Mouse (Mus musculus) hindbrain, embryonic 11.5 days (tissue): ENCODE data around the gene Naa20. TPM values are rescaled to one million over a fixed set of nuclear protein-coding genes. Genes with fewer than 3 reads are reported as not detected.

Source experiments
- ATAC-seq: fragments of 200-750 bp; cut with Nextera tagmentation; 2 replicates; pipeline ENCODE4 v1.8.0; 2017; ENCODE audit warnings: mild to moderate bottlenecking, moderate TSS enrichment, moderate library complexity; ENCODE audit not compliant: low FRiP score
- DNase-seq: peaks from one replicate; pipeline ENCODE4 v3.0.0-alpha.2; 2015; ENCODE audit warnings: low spot score
- H3K27ac ChIP-seq: fragments of 300-500 bp; sonication (generic); 2 replicates; pipeline ENCODE4 v1.5.1; 2014; ENCODE audit warnings: mild to moderate bottlenecking, low read depth, low read length
- H3K27me3 ChIP-seq: fragments of 300-500 bp; sonication (generic); 2 replicates; pipeline ENCODE4 v1.6.1; 2014; ENCODE audit warnings: mild to moderate bottlenecking, low read length, moderate library complexity, mixed read lengths; ENCODE audit not compliant: control insufficient read depth, insufficient read depth
- H3K36me3 ChIP-seq: fragments of 300-500 bp; sonication (generic); 2 replicates; pipeline ENCODE4 v1.6.1; 2014; ENCODE audit warnings: mild to moderate bottlenecking, low read length, moderate library complexity, mixed read lengths; ENCODE audit not compliant: control insufficient read depth, insufficient read depth
- H3K4me1 ChIP-seq: fragments of 300-500 bp; sonication (generic); replicated peaks from 2 replicates; pipeline ENCODE4 v1.6.1; 2014; ENCODE audit warnings: low read length, mixed read lengths; ENCODE audit not compliant: control insufficient read depth, insufficient read depth
- H3K4me2 ChIP-seq: fragments of 300-500 bp; sonication (generic); replicated peaks from 2 replicates; pipeline ENCODE4 v1.6.1; 2014; ENCODE audit warnings: mild to moderate bottlenecking, low read depth, low read length
- H3K4me3 ChIP-seq: fragments of 300-500 bp; sonication (generic); 2 replicates; pipeline ENCODE4 v1.5.1; 2014; ENCODE audit warnings: low read depth, low read length
- H3K9ac ChIP-seq: fragments of 300-500 bp; sonication (generic); 2 replicates; pipeline ENCODE4 v1.6.1; 2014; ENCODE audit warnings: low read depth, low read length
- H3K9me3 ChIP-seq: fragments of 300-500 bp; sonication (generic); 2 replicates; pipeline ENCODE4 v1.6.1; 2016; ENCODE audit warnings: low read length; ENCODE audit not compliant: control insufficient read depth
- WGBS: fragments of 180-500 bp; shearing (Covaris S2); extraction: QIAGEN DNeasy Blood & Tissue Kit; methylation state at CpG from one replicate; pipeline ENCODE4 v1.1.7; 2014; 5-methylcytosine and 5-hydroxymethylcytosine counted together
- polyA plus RNA-seq: library from polyadenylated mRNA; unstranded; fragments of >200 nt; fragmentation: Nextera tagmentation; extraction: Ambion mirVana; gene quantifications from 2 replicates; pipeline ENCODE4 v1.2.1, GENCODE M21; 2014

Gene Naa20
- polyA plus RNA-seq, 1 experiment from 2014 or later: 146 TPM

GRCm38 (mm10) chr2:145881932-145882331 is 20.0 kb upstream of the Naa20 start:
- Histone ChIP-seq H3K27me3 (no peaks in the 10 kb centered on the region), H3K9ac (no peak overlapping the region), H3K4me1 (no peaks in the 10 kb centered on the region), H3K9me3 (no peaks in the 10 kb centered on the region), H3K4me3 (no peak overlapping the region), H3K4me2 (no peak overlapping the region), H3K27ac (peak overlapping the region; percentile 36; the same call in 1 of the 2 replicates), H3K36me3 (no peaks in the 10 kb centered on the region)
- ATAC-seq: no peak
- WGBS: 85% methylated on average over 5 of the region's 5 CpGs
- no peak for DNase-seq

- no peak overlapping the region for H3K27ac ChIP-seq
- no peaks in the 10 kb centered on the region for H3K27me3 ChIP-seq
- H3K9me3 ChIP-seq: no peaks in the 10 kb centered on the region
- DNase-seq (no peak), ATAC-seq (no peak)
- H3K4me3 ChIP-seq: no peak overlapping the region
- no peak overlapping the region for H3K4me2 ChIP-seq
- 19% methylated on average over 2 of the region's 2 CpGs for WGBS
- no peaks in the 10 kb centered on the region for H3K4me1 ChIP-seq
- no peaks in the 10 kb centered on the region for H3K36me3 ChIP-seq
- H3K9ac ChIP-seq: no peak overlapping the region
These were observed 19.5 kb upstream of the Naa20 start for GRCm38 (mm10) chr2:145882398-145882797.

GRCm38 (mm10) chr2:145884036-145884912 is 17.6 kb upstream of the Naa20 start:
- Histone ChIP-seq H3K4me2 (no peak overlapping the region), H3K4me1 (no peaks in the 10 kb centered on the region), H3K36me3 (no peaks in the 10 kb centered on the region), H3K27me3 (no peaks in the 10 kb centered on the region), H3K9me3 (no peaks in the 10 kb centered on the region), H3K9ac (no peak overlapping the region), H3K27ac (no peak overlapping the region), H3K4me3 (no peak overlapping the region)
- no peak for ATAC-seq
- WGBS: 38% methylated on average over 17 of the region's 17 CpGs
- DNase-seq: no peak

GRCm38 (mm10) chr2:145884913-145885785 is 16.8 kb upstream of the Naa20 start:
- 71% methylated on average over 14 of the region's 14 CpGs for WGBS
- H3K4me3 ChIP-seq: no peak overlapping the region
- no peak overlapping the region for H3K4me2 ChIP-seq
- H3K27me3 ChIP-seq: no peaks in the 10 kb centered on the region
- H3K36me3 ChIP-seq: no peaks in the 10 kb centered on the region
- DNase-seq (no peak), ATAC-seq (no peak)
- no peak overlapping the region for H3K27ac ChIP-seq
- no peaks in the 10 kb centered on the region for H3K9me3 ChIP-seq
- H3K4me1 ChIP-seq: no peaks in the 10 kb centered on the region
- no peak overlapping the region for H3K9ac ChIP-seq

- no peaks in the 10 kb centered on the region for H3K4me1 ChIP-seq
- H3K27ac ChIP-seq: no peak overlapping the region
- ATAC-seq (no peak), DNase-seq (peak; percentile 42)
- H3K4me2 ChIP-seq: no peak overlapping the region
- no peak overlapping the region for H3K4me3 ChIP-seq
- no peaks in the 10 kb centered on the region for H3K9me3 ChIP-seq
- 61% methylated on average over 14 of the region's 14 CpGs for WGBS
- no peak overlapping the region for H3K9ac ChIP-seq
- H3K27me3 ChIP-seq: no peaks in the 10 kb centered on the region
- H3K36me3 ChIP-seq: no peaks in the 10 kb centered on the region
These were observed 13.7 kb upstream of the Naa20 start for GRCm38 (mm10) chr2:145887937-145888765.

- no peaks in the 10 kb centered on the region for H3K4me1 ChIP-seq
- H3K4me2 ChIP-seq: no peak overlapping the region
- no peak for DNase-seq
- no peak overlapping the region for H3K9ac ChIP-seq
- ATAC-seq: no peak
- no peaks in the 10 kb centered on the region for H3K27me3 ChIP-seq
- H3K4me3 ChIP-seq: no peak overlapping the region
- WGBS: 68% methylated on average over 6 of the region's 6 CpGs
- H3K27ac ChIP-seq: no peak overlapping the region
- no peaks in the 10 kb centered on the region for H3K36me3 ChIP-seq
- no peaks in the 10 kb centered on the region for H3K9me3 ChIP-seq
These were observed 13.0 kb upstream of the Naa20 start for GRCm38 (mm10) chr2:145888766-145889480.

GRCm38 (mm10) chr2:145890571-145890970 is 11.3 kb upstream of the Naa20 start:
- H3K9ac ChIP-seq: no peak overlapping the region
- ATAC-seq (no peak), DNase-seq (no peak)
- no peak overlapping the region for H3K27ac ChIP-seq
- H3K4me3 ChIP-seq: no peak overlapping the region
- no peaks in the 10 kb centered on the region for H3K36me3 ChIP-seq
- no peaks in the 10 kb centered on the region for H3K27me3 ChIP-seq
- 90% methylated on average over 2 of the region's 2 CpGs for WGBS
- H3K9me3 ChIP-seq: no peaks in the 10 kb centered on the region
- no peaks in the 10 kb centered on the region for H3K4me1 ChIP-seq
- H3K4me2 ChIP-seq: no peak overlapping the region

- H3K4me3 ChIP-seq: no peak overlapping the region
- H3K4me1 ChIP-seq: no peaks in the 10 kb centered on the region
- no peaks in the 10 kb centered on the region for H3K27me3 ChIP-seq
- H3K9ac ChIP-seq: no peak overlapping the region
- WGBS: 100% methylated on average over 6 of the region's 6 CpGs
- H3K4me2 ChIP-seq: no peak overlapping the region
- ATAC-seq (no peak), DNase-seq (no peak)
- no peaks in the 10 kb centered on the region for H3K36me3 ChIP-seq
- H3K9me3 ChIP-seq: no peaks in the 10 kb centered on the region
- no peak overlapping the region for H3K27ac ChIP-seq
These were observed 8.1 kb upstream of the Naa20 start for GRCm38 (mm10) chr2:145893756-145894155.
